Mouse (Mus musculus): ENCODE data around the gene Itpk1. TPM values are rescaled to one million over a fixed set of nuclear protein-coding genes. Genes with fewer than 3 reads are reported as not detected.
A peak's percentile ranks its signal among the peaks of the same experiment; 100 is the strongest.

Itpk1 gene
- total RNA-seq, 2 experiments from 2014 or later: 9.1 to 12.4 TPM

- no peak for DNase-seq
Observed at GRCm38 (mm10) chr12:102713153-102713865, 8.6 kb upstream of the Itpk1 start.

GRCm38 (mm10) chr12:102710851-102711375 is 6.2 kb upstream of the Itpk1 start:
- no peak for DNase-seq

- DNase-seq: no peak
Observed at GRCm38 (mm10) chr12:102709896-102710295, 5.2 kb upstream of the Itpk1 start.

- DNase-seq: peak in 1 of 2 experiments; percentile 55
Observed at GRCm38 (mm10) chr12:102708220-102708619, 3.5 kb upstream of the Itpk1 start.

- DNase-seq: no peak
Observed at GRCm38 (mm10) chr12:102706833-102707463, 2.2 kb upstream of the Itpk1 start.

- no peak for DNase-seq
Observed at GRCm38 (mm10) chr12:102705906-102706640, 1.3 kb upstream of the Itpk1 start.

- DNase-seq: peak; percentile 86 to 91
Observed at GRCm38 (mm10) chr12:102705216-102705871, 614 bp upstream of the Itpk1 start.

- DNase-seq: no peak
Observed at GRCm38 (mm10) chr12:102703921-102704408, 765 bp downstream of the Itpk1 start.

GRCm38 (mm10) chr12:102703441-102703840 is 1.3 kb downstream of the Itpk1 start:
- DNase-seq: no peak

GRCm38 (mm10) chr12:102703111-102703412 is 1.7 kb downstream of the Itpk1 start:
- peak in 1 of 2 experiments; percentile 67 for DNase-seq

GRCm38 (mm10) chr12:102702356-102703110 is 2.2 kb downstream of the Itpk1 start:
- DNase-seq: peak; percentile 76 to 94

GRCm38 (mm10) chr12:102701691-102702207 is 3.0 kb downstream of the Itpk1 start:
- no peak for DNase-seq

GRCm38 (mm10) chr12:102700453-102700852 is 4.3 kb downstream of the Itpk1 start:
- no peak for DNase-seq

GRCm38 (mm10) chr12:102699156-102699555 is 5.6 kb downstream of the Itpk1 start:
- DNase-seq: no peak

GRCm38 (mm10) chr12:102698089-102698684 is 6.5 kb downstream of the Itpk1 start:
- no peak for DNase-seq

- no peak for DNase-seq
Observed at GRCm38 (mm10) chr12:102697381-102697780, 7.3 kb downstream of the Itpk1 start.

GRCm38 (mm10) chr12:102696635-102697354 is 7.9 kb downstream of the Itpk1 start:
- no peak for DNase-seq

- DNase-seq: no peak
Observed at GRCm38 (mm10) chr12:102695369-102696239, 9.1 kb downstream of the Itpk1 start.

- DNase-seq: no peak
Observed at GRCm38 (mm10) chr12:102691761-102692160, 13.0 kb downstream of the Itpk1 start.

Measured in heart, adult 18-20 months (tissue).